Mouse (Mus musculus): ENCODE data around the gene Ostf1.

- TF ChIP-seq CTCF (IDR thresholded peaks at IDR 0.05; ENCODE audit: borderline replicate concordance, control insufficient read depth, extremely low read depth, insufficient read depth, low read length, poor library complexity) (no peak), POLR2A (IDR thresholded peaks at IDR 0.05; ENCODE audit: control insufficient read depth, extremely low read depth, insufficient read depth, low read length, poor library complexity) (no peak)
Observed at GRCm38 (mm10) chr19:18641001-18641400, 9.4 kb upstream of the Ostf1 start.
